Mouse (Mus musculus) thymus, postnatal 10 days (tissue): ENCODE results near the gene Mcrip1.
"Not testable (repeated sequence)": the region's sequence is repeated elsewhere in the genome, so short reads cannot be mapped to it uniquely, and the experiment has no call there.

ENCODE experiments used
- DNase-seq, 2 experiments: peaks; one replicate each; pipeline ENCODE4 v3.0.0; 2021; ENCODE audit warnings: low spot score in 2 of 2

The Mcrip1 gene

GRCm38 (mm10) chr11:120549168-120549945 lies at the start of gene Mcrip1:
Gene Mcrip1, minus strand, starts transcription at chr11:120549727.
- peak; percentile 92 to 97 for DNase-seq

GRCm38 (mm10) chr11:120598990-120599549 lies 49.5 kb upstream of the Mcrip1 start:
- no peak for DNase-seq

GRCm38 (mm10) chr11:120598283-120598989 lies 48.9 kb upstream of the Mcrip1 start, which contains the start of the genes Alyref and Anapc11:
Gene Alyref, minus strand, starts transcription at chr11:120598365.
Gene Anapc11, plus strand, starts transcription at chr11:120598421.
- DNase-seq: peak; percentile 92 to 93

GRCm38 (mm10) chr11:120597240-120598235 lies 48.0 kb upstream of the Mcrip1 start:
- DNase-seq: no peak

GRCm38 (mm10) chr11:120588531-120588930 lies 39.0 kb upstream of the Mcrip1 start:
- DNase-seq: no peak

- DNase-seq: no peak
Observed at GRCm38 (mm10) chr11:120583937-120584336, 34.4 kb upstream of the Mcrip1 start.

GRCm38 (mm10) chr11:120582982-120583293 lies 33.4 kb upstream of the Mcrip1 start:
- DNase-seq: not testable (repeated sequence)

- peak; percentile 48 to 54 for DNase-seq
Observed at GRCm38 (mm10) chr11:120582268-120582981, 32.9 kb upstream of the Mcrip1 start.

- DNase-seq: peak; percentile 78 to 89
Observed at GRCm38 (mm10) chr11:120581490-120582267, 32.2 kb upstream of the Mcrip1 start, which contains the start of gene Arhgdia. Gene Arhgdia, minus strand, starts transcription at chr11:120581624.

GRCm38 (mm10) chr11:120580871-120581331 lies 31.4 kb upstream of the Mcrip1 start:
- peak; percentile 22 to 39 for DNase-seq

- DNase-seq: peak; percentile 24 to 26
Observed at GRCm38 (mm10) chr11:120580190-120580589, 30.7 kb upstream of the Mcrip1 start.

GRCm38 (mm10) chr11:120579316-120580107 lies 30.0 kb upstream of the Mcrip1 start:
- DNase-seq: peak; percentile 77 to 89

GRCm38 (mm10) chr11:120578694-120579243 lies 29.2 kb upstream of the Mcrip1 start:
- no peak for DNase-seq

GRCm38 (mm10) chr11:120578024-120578693 lies 28.6 kb upstream of the Mcrip1 start:
- DNase-seq: no peak

GRCm38 (mm10) chr11:120577211-120578023 lies 27.9 kb upstream of the Mcrip1 start:
- peak in 1 of 2 experiments; percentile 10 for DNase-seq

- DNase-seq: no peak
Observed at GRCm38 (mm10) chr11:120576365-120576981, 26.9 kb upstream of the Mcrip1 start.

GRCm38 (mm10) chr11:120575940-120576339 lies 26.4 kb upstream of the Mcrip1 start:
- no peak for DNase-seq
